Mouse (Mus musculus) midbrain, embryonic 10.5 days (tissue): Measurements from ENCODE around the gene Man2b1. TPM values are rescaled to one million over a fixed set of nuclear protein-coding genes. Genes with fewer than 3 reads are reported as not detected.

Experiments
- DNase-seq: peaks from one replicate; pipeline ENCODE4 v3.0.0-alpha.2; 2017; ENCODE audit warnings: low spot score
- H3K27ac ChIP-seq: fragments of 300-500 bp; sonication (generic); replicated peaks from 2 replicates; pipeline ENCODE4 v1.5.1; 2016; ENCODE audit warnings: mild to moderate bottlenecking
- H3K27me3 ChIP-seq: fragments of 300-500 bp; sonication (generic); 2 replicates; pipeline ENCODE4 v1.6.1; 2016; ENCODE audit warnings: low read depth, mild to moderate bottlenecking; ENCODE audit not compliant: poor library complexity, severe bottlenecking
- H3K36me3 ChIP-seq: fragments of 300-500 bp; sonication (generic); 2 replicates; pipeline ENCODE4 v1.6.1; 2016; ENCODE audit warnings: mild to moderate bottlenecking, moderate library complexity
- H3K4me1 ChIP-seq: fragments of 300-500 bp; sonication (generic); 2 replicates; pipeline ENCODE4 v1.6.1; 2016
- H3K4me3 ChIP-seq: fragments of 300-500 bp; sonication (generic); 2 replicates; pipeline ENCODE4 v1.5.1; 2016; ENCODE audit warnings: mild to moderate bottlenecking, moderate library complexity
- H3K9me3 ChIP-seq: fragments of 300-500 bp; sonication (generic); replicated peaks from 2 replicates; pipeline ENCODE4 v1.6.1; 2016; ENCODE audit warnings: mild to moderate bottlenecking
- WGBS: fragments of 180-500 bp; shearing (Covaris S2); methylation state at CpG from one replicate; pipeline ENCODE4 v1.1.7; 2016; 5-methylcytosine and 5-hydroxymethylcytosine counted together
- polyA plus RNA-seq: library from polyadenylated mRNA; unstranded; fragments of >200 nt; fragmentation: Nextera tagmentation; extraction: Ambion mirVana; gene quantifications from 2 replicates; pipeline ENCODE4 v1.2.1, GENCODE M21; 2016

The Man2b1 gene
- polyA plus RNA-seq, 1 experiment from 2014 or later = 23.5 TPM

GRCm38 (mm10) chr8:85062603-85063002 lies 20.5 kb upstream of the Man2b1 start:
- DNase-seq = no peak
- H3K4me1 ChIP-seq = peaks cover 20% of the 10 kb centered on the region
- H3K4me3 ChIP-seq = no peak overlapping the region
- H3K27me3 ChIP-seq = no peaks in the 10 kb centered on the region
- peaks cover 48% of the 10 kb centered on the region for H3K36me3 ChIP-seq
- WGBS = 97% methylated on average over 4 of the region's 4 CpGs
- no peaks in the 10 kb centered on the region for H3K9me3 ChIP-seq
- H3K27ac ChIP-seq = no peak overlapping the region

- H3K27me3 ChIP-seq = no peaks in the 10 kb centered on the region
- no peak overlapping the region for H3K4me3 ChIP-seq
- peaks cover 55% of the 10 kb centered on the region for H3K36me3 ChIP-seq
- 51% methylated on average over 2 of the region's 2 CpGs for WGBS
- no peak overlapping the region for H3K27ac ChIP-seq
- H3K4me1 ChIP-seq = peaks cover 17% of the 10 kb centered on the region
- no peak for DNase-seq
- no peaks in the 10 kb centered on the region for H3K9me3 ChIP-seq
Measured at GRCm38 (mm10) chr8:85065213-85065612, 17.9 kb upstream of the Man2b1 start.

- 93% methylated on average over 2 of the region's 2 CpGs for WGBS
Measured at GRCm38 (mm10) chr8:85067155-85067554, 15.9 kb upstream of the Man2b1 start.

GRCm38 (mm10) chr8:85067982-85068381 lies 15.1 kb upstream of the Man2b1 start, which contains the start of gene Gm5741:
Gene Gm5741 (minus strand): TSS chr8:85067982.
- H3K36me3 ChIP-seq = peaks cover 45% of the 10 kb centered on the region
- H3K4me3 ChIP-seq = no peak within 1 kb of the TSS
- no peaks in the 10 kb centered on the region for H3K9me3 ChIP-seq
- peaks cover 20% of the 10 kb centered on the region for H3K4me1 ChIP-seq
- DNase-seq = no peak
- H3K27me3 ChIP-seq = no peaks in the 10 kb centered on the region
- no peak within 1 kb of the TSS for H3K27ac ChIP-seq

More at GRCm38 (mm10) chr8:85067155-85067554, 15.9 kb upstream of the Man2b1 start:
- Histone ChIP-seq H3K4me1 (peaks cover 12% of the 10 kb centered on the region), H3K9me3 (no peaks in the 10 kb centered on the region), H3K36me3 (peaks cover 52% of the 10 kb centered on the region), H3K27me3 (no peaks in the 10 kb centered on the region), H3K27ac (no peak overlapping the region), H3K4me3 (no peak overlapping the region)
- DNase-seq = no peak

DNA sequence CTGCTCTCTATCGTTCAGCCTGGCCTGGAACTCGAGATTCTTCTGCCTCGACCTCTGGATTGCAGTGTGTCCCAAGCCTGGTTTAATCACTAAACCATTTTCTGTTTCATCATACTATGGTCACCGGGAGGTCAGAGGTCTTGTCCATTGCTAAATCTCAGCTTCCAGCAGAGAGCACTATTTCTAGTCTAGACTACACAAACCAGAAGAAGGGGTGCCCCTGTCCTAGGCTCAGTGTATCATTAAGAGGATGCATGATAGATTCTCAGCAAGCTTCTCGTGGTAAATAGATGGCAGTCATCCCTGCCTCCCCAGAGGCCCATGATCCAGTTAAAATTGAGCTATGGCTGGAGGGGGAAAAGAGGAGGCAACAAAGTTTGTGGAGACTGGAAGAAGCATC lies 12.0 kb upstream of the Man2b1 start:
- Histone ChIP-seq H3K9me3 (no peaks in the 10 kb centered on the region), H3K4me1 (peaks cover 27% of the 10 kb centered on the region), H3K36me3 (peaks cover 54% of the 10 kb centered on the region), H3K27me3 (no peaks in the 10 kb centered on the region), H3K27ac (peak overlapping the region; percentile 96), H3K4me3 (peak overlapping the region; percentile 95)
- DNase-seq = no peak
- WGBS = 87% methylated on average over 5 of the region's 5 CpGs

DNA sequence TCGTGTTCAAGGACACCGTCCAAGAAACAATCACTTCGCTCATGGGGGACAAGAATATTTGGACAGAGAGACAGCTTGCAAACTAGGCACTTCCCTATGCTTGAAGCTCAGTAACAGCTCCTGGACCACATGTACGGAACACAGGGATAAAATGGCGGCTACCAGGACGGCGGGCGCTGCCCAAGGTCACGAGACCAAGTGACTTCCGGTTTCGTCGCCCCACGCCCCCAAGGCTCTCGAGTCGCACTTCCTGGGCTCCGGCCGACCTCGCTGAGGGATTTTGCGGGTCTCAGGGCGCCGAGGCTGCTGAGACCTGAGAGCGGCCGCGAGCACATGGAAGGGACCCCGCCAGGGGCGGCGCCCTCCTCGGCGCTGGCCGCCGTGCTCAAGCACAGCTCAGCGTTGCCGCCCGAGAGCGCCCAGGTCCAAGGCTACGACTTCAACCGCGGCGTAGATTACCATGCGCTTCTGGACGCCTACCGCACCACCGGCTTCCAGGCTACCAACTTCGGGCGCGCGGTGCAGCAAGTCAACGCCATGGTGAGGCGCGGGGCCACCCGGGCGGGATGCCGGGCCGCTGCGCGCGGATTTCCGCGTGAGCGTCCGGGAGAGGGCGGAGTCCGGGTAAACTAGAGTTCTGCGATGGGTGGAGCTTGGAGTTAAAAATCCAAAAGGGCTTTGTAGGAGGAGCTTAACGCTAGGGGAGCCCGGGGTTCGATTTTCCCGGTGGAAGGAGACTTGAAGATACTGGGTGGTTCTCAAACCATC lies 11.4 kb upstream of the Man2b1 start, which contains the start of gene Dhps:
TSS of gene Dhps (plus strand) at position 244 of the 768 bp plus-strand sequence.
- WGBS = under 1% methylated on average over 68 of the region's 68 CpGs
- H3K27me3 ChIP-seq = no peaks in the 10 kb centered on the region
- peak within 1 kb of the TSS; percentile 96 for H3K27ac ChIP-seq
- peak; percentile 92 for DNase-seq
- no peaks in the 10 kb centered on the region for H3K9me3 ChIP-seq
- H3K4me1 ChIP-seq = peaks cover 28% of the 10 kb centered on the region
- H3K4me3 ChIP-seq = peak within 1 kb of the TSS; percentile 95
- H3K36me3 ChIP-seq = peaks cover 54% of the 10 kb centered on the region

- 45% methylated on average over 9 of the region's 9 CpGs for WGBS
- Histone ChIP-seq H3K9me3 (no peaks in the 10 kb centered on the region), H3K36me3 (peaks cover 52% of the 10 kb centered on the region), H3K27ac (peak overlapping the region; percentile 96), H3K4me1 (peaks cover 28% of the 10 kb centered on the region), H3K4me3 (peak overlapping the region; percentile 95), H3K27me3 (no peaks in the 10 kb centered on the region)
- DNase-seq = no peak
Measured at GRCm38 (mm10) chr8:85072364-85072929, 10.6 kb upstream of the Man2b1 start.

- no peaks in the 10 kb centered on the region for H3K27me3 ChIP-seq
- 93% methylated on average over 15 of the region's 15 CpGs for WGBS
- H3K4me3 ChIP-seq = peak overlapping the region; percentile 95; the same call in 1 of the 2 replicates
- no peaks in the 10 kb centered on the region for H3K9me3 ChIP-seq
- H3K4me1 ChIP-seq = peaks cover 28% of the 10 kb centered on the region
- H3K36me3 ChIP-seq = peaks cover 51% of the 10 kb centered on the region
- no peak overlapping the region for H3K27ac ChIP-seq
- DNase-seq = no peak
Measured at GRCm38 (mm10) chr8:85073041-85073612, 9.9 kb upstream of the Man2b1 start.

GRCm38 (mm10) chr8:85074167-85074566 lies 8.9 kb upstream of the Man2b1 start:
- no peak for DNase-seq
- Histone ChIP-seq H3K4me3 (no peak overlapping the region), H3K9me3 (no peaks in the 10 kb centered on the region), H3K27ac (no peak overlapping the region), H3K36me3 (peaks cover 59% of the 10 kb centered on the region), H3K27me3 (no peaks in the 10 kb centered on the region), H3K4me1 (peaks cover 30% of the 10 kb centered on the region)
- WGBS = 90% methylated on average over 10 of the region's 10 CpGs

DNA sequence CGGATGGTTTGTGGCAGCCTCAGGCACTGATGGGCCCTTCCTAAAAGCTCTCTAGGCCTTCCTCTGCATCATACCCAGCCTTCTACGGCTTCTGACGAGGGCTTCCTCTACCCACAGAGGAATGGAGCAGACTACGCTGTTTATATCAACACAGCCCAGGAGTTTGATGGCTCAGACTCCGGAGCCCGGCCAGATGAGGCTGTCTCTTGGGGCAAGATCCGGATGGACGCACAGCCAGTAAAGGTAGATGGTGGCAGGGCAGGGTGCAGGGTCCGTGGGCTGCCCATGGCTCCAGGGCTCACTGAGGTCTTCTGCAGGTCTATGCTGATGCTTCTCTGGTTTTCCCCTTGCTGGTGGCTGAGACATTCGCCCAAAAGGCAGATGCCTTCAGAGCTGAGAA lies 8.5 kb upstream of the Man2b1 start:
- H3K9me3 ChIP-seq = no peaks in the 10 kb centered on the region
- DNase-seq = no peak
- H3K4me1 ChIP-seq = peaks cover 34% of the 10 kb centered on the region
- H3K27ac ChIP-seq = no peak overlapping the region
- no peak overlapping the region for H3K4me3 ChIP-seq
- H3K27me3 ChIP-seq = no peaks in the 10 kb centered on the region
- 93% methylated on average over 10 of the region's 10 CpGs for WGBS
- peaks cover 62% of the 10 kb centered on the region for H3K36me3 ChIP-seq

- peaks cover 62% of the 10 kb centered on the region for H3K36me3 ChIP-seq
- no peak overlapping the region for H3K27ac ChIP-seq
- peak; percentile 35 for DNase-seq
- peaks cover 37% of the 10 kb centered on the region for H3K4me1 ChIP-seq
- no peak overlapping the region for H3K4me3 ChIP-seq
- H3K9me3 ChIP-seq = no peaks in the 10 kb centered on the region
- WGBS = 69% methylated on average over 9 of the region's 9 CpGs
- no peaks in the 10 kb centered on the region for H3K27me3 ChIP-seq
Measured at GRCm38 (mm10) chr8:85076001-85076400, 7.1 kb upstream of the Man2b1 start.

DNA sequence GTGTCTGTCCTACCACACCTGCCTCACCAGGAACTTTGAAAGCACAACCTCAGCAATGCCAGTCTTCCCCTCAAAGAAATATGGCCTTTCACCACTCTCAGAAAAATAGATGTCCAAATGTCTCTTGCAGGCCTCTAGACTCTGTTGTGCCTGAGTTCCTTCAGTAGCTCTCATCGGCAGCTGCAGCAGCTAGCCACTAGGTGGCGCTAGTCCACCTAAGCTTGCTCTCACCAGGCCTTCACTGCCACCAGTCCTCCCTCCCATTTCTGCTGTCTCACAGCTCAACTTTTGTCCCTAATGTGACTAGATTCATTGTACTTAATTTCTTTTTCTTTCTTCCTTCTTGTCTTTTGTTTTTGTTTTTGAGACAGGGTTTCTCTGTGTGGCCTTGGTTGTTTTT lies 6.1 kb upstream of the Man2b1 start:
- H3K27me3 ChIP-seq = no peaks in the 10 kb centered on the region
- H3K36me3 ChIP-seq = peaks cover 62% of the 10 kb centered on the region
- H3K4me3 ChIP-seq = peak overlapping the region; percentile 16; the same call in 1 of the 2 replicates
- no peaks in the 10 kb centered on the region for H3K9me3 ChIP-seq
- peaks cover 41% of the 10 kb centered on the region for H3K4me1 ChIP-seq
- H3K27ac ChIP-seq = no peak overlapping the region
- DNase-seq = peak; percentile 85
- WGBS = 2% methylated on average over 2 of the region's 2 CpGs

- Histone ChIP-seq H3K9me3 (no peaks in the 10 kb centered on the region), H3K4me1 (peaks cover 44% of the 10 kb centered on the region), H3K36me3 (peaks cover 41% of the 10 kb centered on the region), H3K27me3 (no peaks in the 10 kb centered on the region), H3K4me3 (peak overlapping the region; percentile 76), H3K27ac (peak overlapping the region; percentile 88)
- no peak for DNase-seq
- under 1% methylated on average over 25 of the region's 25 CpGs for WGBS
Measured at GRCm38 (mm10) chr8:85080214-85080531, 2.9 kb upstream of the Man2b1 start.
